Mouse (Mus musculus): Measurements from ENCODE around the gene Epas1.

DNA sequence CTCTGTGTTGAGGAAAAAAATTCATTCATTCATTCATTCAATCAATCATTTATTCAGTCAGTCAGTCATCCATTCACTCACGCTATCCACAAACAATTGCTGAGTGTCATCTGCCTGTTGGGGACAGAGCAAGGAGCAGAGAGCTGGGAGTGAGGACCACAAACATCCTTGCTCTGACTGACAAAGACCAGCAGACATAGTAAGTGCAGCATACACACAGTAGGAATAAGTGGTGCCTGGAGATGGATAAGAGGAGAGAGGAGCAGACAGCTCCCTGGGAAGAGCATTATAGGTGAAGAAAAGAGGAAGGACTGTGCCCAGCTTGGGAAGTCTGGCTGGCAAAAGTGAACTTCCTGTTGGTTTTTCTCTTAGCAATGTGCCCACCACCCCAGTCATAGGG, 21.0 kb upstream of the Epas1 start:
- no peak for TF ChIP-seq CTCF (IDR thresholded peaks at IDR 0.05; ENCODE audit: borderline replicate concordance, extremely low read depth, insufficient read depth, insufficient read length)
- TF ChIP-seq POLR2A (IDR thresholded peaks at IDR 0.05; ENCODE audit: borderline replicate concordance, extremely low read depth, insufficient read depth, insufficient read length, poor library complexity, severe bottlenecking): no peak
